Comparison of ENCODE assay signal across 8 mouse cellular contexts in genomic region chr5:43663531-43663930, GRCm38 (mm10). TPM values are rescaled to one million over a fixed set of nuclear protein-coding genes. Genes with fewer than 3 reads are reported as not detected.
A peak's percentile ranks its signal among the peaks of the same experiment; 100 is the strongest.
DNase-seq lines count a peak whose midpoint lies in the region; ATAC-seq and TF ChIP-seq lines count a peak whose summit lies in the region.

No protein-coding gene starts in this region.

- WGBS in intestine, embryonic 15.5 days = 35% methylated on average over 6 of the region's 6 CpGs
- 52% methylated on average over 6 of the region's 6 CpGs for WGBS in liver, embryonic 14.5 days (ENCODE audit: insufficient replicate concordance)

- peaks cover 3% of the 10 kb centered on the region for H3K4me1 ChIP-seq in brown adipose tissue, adult 24 weeks (ENCODE audit: control insufficient read depth, insufficient read depth, insufficient read length, low read length)
- H3K4me1 ChIP-seq in intestine, embryonic 15.5 days (replicated peaks) = peaks cover 16% of the 10 kb centered on the region
- H3K4me1 ChIP-seq in liver, embryonic 14.5 days (replicated peaks; ENCODE audit: control insufficient read depth in 2 of 2, insufficient read depth in 2 of 2, low read length in 1 of 2) = peaks cover 0 to 4% of the 10 kb centered on the region in 2 experiments; a peak in 2 of 4 replicates

- no peak overlapping the region for H3K27ac ChIP-seq in brown adipose tissue, adult 24 weeks (replicated peaks; ENCODE audit: low read depth, low read length)
- no peak overlapping the region for H3K27ac ChIP-seq in intestine, embryonic 15.5 days
- no peak overlapping the region for H3K27ac ChIP-seq in liver, embryonic 14.5 days

- no peaks in the 10 kb centered on the region for H3K9me3 ChIP-seq in intestine, embryonic 15.5 days
- no peaks in the 10 kb centered on the region for H3K9me3 ChIP-seq in liver, embryonic 14.5 days (ENCODE audit: control insufficient read depth, low read length)

- TF ChIP-seq CTCF in liver, embryonic 14.5 days (IDR thresholded peaks at IDR 0.05; ENCODE audit: low read depth) = no peak

- H3K36me3 ChIP-seq in intestine, embryonic 15.5 days = no peaks in the 10 kb centered on the region
- no peaks in the 10 kb centered on the region for H3K36me3 ChIP-seq in liver, embryonic 14.5 days (replicated peaks; ENCODE audit: control insufficient read depth, insufficient read depth, low read depth)

- no peak overlapping the region for H3K9ac ChIP-seq in intestine, embryonic 15.5 days
- H3K9ac ChIP-seq in liver, embryonic 14.5 days (replicated peaks) = no peak overlapping the region

- ATAC-seq in intestine, embryonic 15.5 days = no peak
- ATAC-seq in liver, embryonic 14.5 days (ENCODE audit: insufficient read depth) = no peak

- H3K27me3 ChIP-seq in intestine, embryonic 15.5 days (replicated peaks) = no peaks in the 10 kb centered on the region
- no peaks in the 10 kb centered on the region for H3K27me3 ChIP-seq in liver, embryonic 14.5 days (ENCODE audit: control insufficient read depth, insufficient read depth, low read length)

- peak overlapping the region; percentile 34 for H3K4me3 ChIP-seq in brown adipose tissue, adult 24 weeks (ENCODE audit: insufficient read depth, low read depth, low read length)
- peak overlapping the region; percentile 7; the same call in 1 of the 2 replicates for H3K4me3 ChIP-seq in intestine, embryonic 15.5 days (replicated peaks)
- H3K4me3 ChIP-seq in liver, embryonic 14.5 days (ENCODE audit: insufficient read depth in 1 of 2, low read depth in 2 of 2, low read length in 2 of 2) = no peak overlapping the region

- TF ChIP-seq EP300 in liver, embryonic 14.5 days (IDR thresholded peaks at IDR 0.05; ENCODE audit: low read depth) = no peak

- peak overlapping the region; percentile 69 for H3K4me2 ChIP-seq in intestine, embryonic 15.5 days (replicated peaks)
- peak overlapping the region; percentile 15; the same call in 1 of the 2 replicates for H3K4me2 ChIP-seq in liver, embryonic 14.5 days (ENCODE audit: low read depth)

- DNase-seq in embryo, embryonic 10.5 days (ENCODE audit: low spot score) = peak; percentile 10
- DNase-seq in embryo, embryonic 11 days = no peak
- DNase-seq in liver, embryonic 14.5 days (ENCODE audit: low read depth in 3 of 3, low spot score in 3 of 3) = no peak
- no peak for DNase-seq in spleen, postnatal 10 days (ENCODE audit: low spot score in 2 of 2)
- no peak for DNase-seq in thymus, postnatal 25 days
- no peak for DNase-seq in left cerebral cortex, adult 9 months (ENCODE audit: low spot score in 2 of 2)

RNA-seq across cellular contexts. Expression of gene Cc2d2a, which starts 1.4 kb away (rescaled TPM):
- 4.3 and 4.9 TPM in 2 replicates for polyA plus RNA-seq in brown adipose tissue, adult 24 weeks (2012; ENCODE audit: insufficient read depth, insufficient read length, missing spikeins)
- 8.9 and 9.8 TPM in 2 replicates for polyA plus RNA-seq in intestine, embryonic 15.5 days (2015; fragmentation: Nextera tagmentation; extraction: Ambion mirVana)
- polyA plus RNA-seq in liver, embryonic 14.5 days (2012; rRNA removed) = 0.98 and 1.4 TPM in 2 replicates
- polyA plus RNA-seq in liver, embryonic 14.5 days (2014; fragmentation: Nextera tagmentation; extraction: Ambion mirVana) = 0.75 and 1.3 TPM in 2 replicates

Comparison
In these comparisons a context has a peak if more than half of its experiments do, and no peak if none do; other contexts are left out.
1. H3K4me3 ChIP-seq: peak in brown adipose tissue, adult 24 weeks (single experiment) and intestine, embryonic 15.5 days (single experiment); none in liver, embryonic 14.5 days (0 of 2).